19 mouse cellular contexts compared by ENCODE assay signal in genomic region chr10:84702115-84702514, GRCm38 (mm10). TPM values are rescaled to one million over a fixed set of nuclear protein-coding genes. Genes with fewer than 3 reads are reported as not detected.
"Had no signal": no experiment of that assay in that cellular context is flagged by ENCODE, and none has a peak within 500 bp of the region (broad histone marks: within the 10 kb centered on the region; RNA-seq: fewer than 3 reads in every experiment).

No protein-coding gene starts in this region.

- H3K27me3 ChIP-seq: intestine, embryonic 15.5 days; kidney, embryonic 15.5 days; neural tube, embryonic 13.5 days; stomach, embryonic 15.5 days had no signal

- H3K27ac ChIP-seq: intestine, embryonic 15.5 days; kidney, embryonic 15.5 days; limb, embryonic 10.5 days; limb, embryonic 13.5 days; macrophage; midbrain, embryonic 13.5 days; neural tube, embryonic 13.5 days; stomach, embryonic 15.5 days had no signal

- H3K4me1 ChIP-seq: limb, embryonic 13.5 days; stomach, embryonic 15.5 days had no signal

- H3K4me3 ChIP-seq: intestine, embryonic 15.5 days; kidney, embryonic 15.5 days; limb, embryonic 10.5 days; limb, embryonic 13.5 days; midbrain, embryonic 13.5 days; neural tube, embryonic 13.5 days; stomach, embryonic 15.5 days had no signal

- DNase-seq: kidney, adult 11 months; kidney, adult 8-10 months; kidney, postnatal 14 days; kidney, postnatal 4 days; lung, embryonic 14.5 days; retina, postnatal 1 day; right cerebral cortex, postnatal 25 days; spleen, adult 18-20 months; thymus, postnatal 25 days had no signal

- H3K4me2 ChIP-seq: intestine, embryonic 15.5 days; kidney, embryonic 15.5 days; limb, embryonic 13.5 days; lung, embryonic 14.5 days; midbrain, embryonic 13.5 days; neural tube, embryonic 13.5 days; stomach, embryonic 15.5 days had no signal

- H3K9me3 ChIP-seq: intestine, embryonic 15.5 days; kidney, embryonic 15.5 days; limb, embryonic 10.5 days; limb, embryonic 13.5 days; midbrain, embryonic 13.5 days; neural tube, embryonic 13.5 days; stomach, embryonic 15.5 days had no signal

- H3K9ac ChIP-seq: intestine, embryonic 15.5 days; kidney, embryonic 15.5 days; limb, embryonic 13.5 days; lung, embryonic 14.5 days; midbrain, embryonic 13.5 days; neural tube, embryonic 13.5 days; stomach, embryonic 15.5 days had no signal

- ATAC-seq: intestine, embryonic 15.5 days; lung, postnatal 0 days; midbrain, embryonic 13.5 days had no signal

RNA-seq across cellular contexts. Expression of gene Rfx4, which starts 53.7 kb away (rescaled TPM):
- total RNA-seq: neutrophil, adult 5-6 weeks had no signal
- polyA plus RNA-seq: intestine, embryonic 15.5 days; limb, embryonic 10.5 days; lung, embryonic 14.5 days; lung, postnatal 0 days; macrophage had no signal
